ENCODE assay signal across 8 mouse cellular contexts in the genomic region with DNA sequence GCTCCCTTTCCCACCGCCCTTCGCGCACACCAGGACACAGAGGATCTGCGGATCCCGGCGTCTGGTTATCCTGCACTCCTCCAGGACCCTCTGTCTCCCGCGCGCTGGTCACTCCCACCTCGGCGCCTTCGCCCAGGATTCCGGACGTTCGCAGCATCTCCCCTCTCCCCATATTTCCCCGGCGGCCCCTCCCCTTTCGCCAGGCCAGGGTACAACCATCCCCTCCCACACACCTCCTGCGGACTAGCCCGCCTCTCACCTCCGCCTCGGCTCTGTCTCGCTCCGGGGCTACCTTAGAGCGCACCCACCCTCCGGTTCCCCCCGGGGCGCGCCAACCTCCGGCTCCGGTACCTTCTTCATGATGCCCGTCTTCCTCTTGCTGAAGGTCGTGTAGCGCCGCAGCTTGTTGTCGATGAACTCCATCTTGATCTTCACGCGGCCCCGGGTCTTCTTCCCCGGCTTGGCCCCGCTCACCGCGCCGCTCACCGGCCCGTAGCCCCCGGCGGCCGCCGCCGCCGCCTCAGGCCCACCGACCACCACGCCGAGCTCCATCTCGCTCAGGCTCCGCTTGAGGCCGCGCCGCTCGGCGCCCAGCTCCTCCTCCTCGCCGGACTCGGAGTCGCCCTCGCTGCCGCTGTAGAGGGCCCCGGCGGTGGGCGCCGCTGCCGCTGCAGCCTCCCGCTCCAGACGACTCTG. TPM values are rescaled to one million over a fixed set of nuclear protein-coding genes. Genes with fewer than 3 reads are reported as not detected.
DNase-seq lines count a peak whose midpoint lies in the region; ATAC-seq lines count a peak whose summit lies in the region.

No protein-coding gene starts in this region.

- ATAC-seq in embryonic facial prominence, embryonic 12.5 days (ENCODE audit: insufficient number of reproducible peaks, insufficient read depth, low FRiP score, low TSS enrichment), result no peak
- ATAC-seq in hindbrain, embryonic 12.5 days (ENCODE audit: low FRiP score), result peak; percentile 5
- 0 out of 2 replicates have a peak, but pooled peaks have one; percentile 5 for ATAC-seq in liver, embryonic 11.5 days (replicated peaks; ENCODE audit: low FRiP score)
- no peak for ATAC-seq in neural tube, embryonic 11.5 days (ENCODE audit: insufficient read depth, low FRiP score, low TSS enrichment)

- no peaks in the 10 kb centered on the region for H3K27me3 ChIP-seq in embryonic facial prominence, embryonic 12.5 days
- H3K27me3 ChIP-seq in hindbrain, embryonic 12.5 days, result no peaks in the 10 kb centered on the region
- H3K27me3 ChIP-seq in liver, embryonic 11.5 days (replicated peaks; ENCODE audit: control insufficient read depth, insufficient read depth, low read length), result no peaks in the 10 kb centered on the region
- no peaks in the 10 kb centered on the region for H3K27me3 ChIP-seq in neural tube, embryonic 11.5 days (ENCODE audit: control insufficient read depth, insufficient read depth, low read length)

- H3K4me3 ChIP-seq in embryonic facial prominence, embryonic 12.5 days, result peak overlapping the region; percentile 94
- H3K4me3 ChIP-seq in hindbrain, embryonic 12.5 days, result peak overlapping the region; percentile 99
- peak overlapping the region; percentile 90 for H3K4me3 ChIP-seq in liver, embryonic 11.5 days (ENCODE audit: low read depth, low read length)
- H3K4me3 ChIP-seq in neural tube, embryonic 11.5 days (ENCODE audit: low read depth, low read length), result peak overlapping the region; percentile 96

- H3K27ac ChIP-seq in embryonic facial prominence, embryonic 12.5 days, result peak overlapping the region; percentile 95
- peak overlapping the region; percentile 96 for H3K27ac ChIP-seq in hindbrain, embryonic 12.5 days
- H3K27ac ChIP-seq in liver, embryonic 11.5 days (ENCODE audit: low read depth, low read length), result peak overlapping the region; percentile 88
- peak overlapping the region; percentile 86 for H3K27ac ChIP-seq in neural tube, embryonic 11.5 days (ENCODE audit: low read depth, low read length)

- H3K4me1 ChIP-seq in embryonic facial prominence, embryonic 12.5 days, result peaks cover 33% of the 10 kb centered on the region
- peaks cover 37% of the 10 kb centered on the region for H3K4me1 ChIP-seq in hindbrain, embryonic 12.5 days
- H3K4me1 ChIP-seq in liver, embryonic 11.5 days (replicated peaks; ENCODE audit: control insufficient read depth, insufficient read depth, low read length), result peaks cover 32% of the 10 kb centered on the region
- H3K4me1 ChIP-seq in neural tube, embryonic 11.5 days (ENCODE audit: control insufficient read depth, insufficient read depth, low read length), result peaks cover 22% of the 10 kb centered on the region

- WGBS in embryonic facial prominence, embryonic 12.5 days, result under 1% methylated on average over 74 of the region's 75 CpGs
- WGBS in hindbrain, embryonic 12.5 days, result under 1% methylated on average over 70 of the region's 75 CpGs
- under 1% methylated on average over 73 of the region's 75 CpGs for WGBS in liver, embryonic 11.5 days
- 0% methylated on average over 75 of the region's 75 CpGs for WGBS in neural tube, embryonic 11.5 days

- H3K9ac ChIP-seq in embryonic facial prominence, embryonic 12.5 days, result peak overlapping the region; percentile 100
- peak overlapping the region; percentile 99 for H3K9ac ChIP-seq in hindbrain, embryonic 12.5 days
- H3K9ac ChIP-seq in liver, embryonic 11.5 days (ENCODE audit: low read depth, low read length), result peak overlapping the region; percentile 93
- peak overlapping the region; percentile 96 for H3K9ac ChIP-seq in neural tube, embryonic 11.5 days (ENCODE audit: low read length)

- H3K4me2 ChIP-seq in embryonic facial prominence, embryonic 12.5 days (replicated peaks), result peak overlapping the region; percentile 69
- H3K4me2 ChIP-seq in hindbrain, embryonic 12.5 days (replicated peaks), result peak overlapping the region; percentile 88
- peak overlapping the region; percentile 97 for H3K4me2 ChIP-seq in liver, embryonic 11.5 days
- H3K4me2 ChIP-seq in neural tube, embryonic 11.5 days (ENCODE audit: low read depth), result peak overlapping the region; percentile 89

- intact Hi-C loops in heart, postnatal 25 days (cut with DNase I), result loop anchor here (5.0 kb wide), 2 partner anchors 152 to 173 kb away; partner anchors contain the start of genes Ppp2r5d and Zfp318

- DNase-seq in heart, adult 11 months, result peak; percentile 97
- DNase-seq in heart, postnatal 25 days (ENCODE audit: low spot score), result no peak
- DNase-seq in ZHBTc4 (ENCODE audit: low read depth, low spot score), result peak; percentile 50
- DNase-seq in liver, embryonic 11.5 days (ENCODE audit: low spot score), result peak; percentile 54
- peak; percentile 63 for DNase-seq in neural tube, embryonic 11.5 days (ENCODE audit: low spot score)
- DNase-seq in thymus, postnatal 25 days, result peak; percentile 61

- H3K9me3 ChIP-seq in embryonic facial prominence, embryonic 12.5 days, result no peaks in the 10 kb centered on the region
- no peaks in the 10 kb centered on the region for H3K9me3 ChIP-seq in hindbrain, embryonic 12.5 days (replicated peaks)
- H3K9me3 ChIP-seq in liver, embryonic 11.5 days (ENCODE audit: control insufficient read depth, low read length), result no peaks in the 10 kb centered on the region
- no peaks in the 10 kb centered on the region for H3K9me3 ChIP-seq in neural tube, embryonic 11.5 days (ENCODE audit: control insufficient read depth, low read length)

- H3K36me3 ChIP-seq in embryonic facial prominence, embryonic 12.5 days, result peaks cover 24% of the 10 kb centered on the region
- peaks cover 19% of the 10 kb centered on the region for H3K36me3 ChIP-seq in hindbrain, embryonic 12.5 days
- H3K36me3 ChIP-seq in liver, embryonic 11.5 days (ENCODE audit: control insufficient read depth, insufficient read depth, low read length), result peaks cover 14% of the 10 kb centered on the region
- H3K36me3 ChIP-seq in neural tube, embryonic 11.5 days (ENCODE audit: control insufficient read depth, insufficient read depth, low read length), result no peaks in the 10 kb centered on the region; the same call in none of the 2 replicates

RNA-seq across cellular contexts. Expression of gene Srf, which starts 0.8 kb away (rescaled TPM):
- 10 to 100 TPM; 98.7 to 99.3 TPM for total RNA-seq in heart, postnatal 25 days (2021)
- polyA plus RNA-seq in embryonic facial prominence, embryonic 12.5 days (2016; fragmentation: Nextera tagmentation; extraction: Ambion mirVana), result 10.5 and 12.0 TPM in 2 replicates
- polyA plus RNA-seq in hindbrain, embryonic 12.5 days (2016; fragmentation: Nextera tagmentation; extraction: Ambion mirVana), result 5.9 and 8.1 TPM in 2 replicates
- polyA plus RNA-seq in liver, embryonic 11.5 days (2014; fragmentation: Nextera tagmentation; extraction: Ambion mirVana), result 5.6 and 9.2 TPM in 2 replicates
- polyA plus RNA-seq in neural tube, embryonic 11.5 days (2014; fragmentation: Nextera tagmentation; extraction: Ambion mirVana), result 5.9 and 7.7 TPM in 2 replicates

RNA-seq across cellular contexts. Expression of gene Cul9, which starts 8.9 kb away (rescaled TPM):
- total RNA-seq in heart, postnatal 25 days (2021), result 10 to 100 TPM; 19.4 to 19.5 TPM
- polyA plus RNA-seq in embryonic facial prominence, embryonic 12.5 days (2016; fragmentation: Nextera tagmentation; extraction: Ambion mirVana), result 12.4 and 13.4 TPM in 2 replicates
- polyA plus RNA-seq in hindbrain, embryonic 12.5 days (2016; fragmentation: Nextera tagmentation; extraction: Ambion mirVana), result 14.1 and 14.9 TPM in 2 replicates
- 1.1 and 1.2 TPM in 2 replicates for polyA plus RNA-seq in liver, embryonic 11.5 days (2014; fragmentation: Nextera tagmentation; extraction: Ambion mirVana)
- 4.4 and 5.4 TPM in 2 replicates for polyA plus RNA-seq in neural tube, embryonic 11.5 days (2014; fragmentation: Nextera tagmentation; extraction: Ambion mirVana)

RNA-seq across cellular contexts. Expression of gene Dnph1, which starts 58.6 kb away (rescaled TPM):
- 1 to 10 TPM; 1.1 to 2.4 TPM for total RNA-seq in heart, postnatal 25 days (2021)
- polyA plus RNA-seq in embryonic facial prominence, embryonic 12.5 days (2016; fragmentation: Nextera tagmentation; extraction: Ambion mirVana), result 58.2 and 63.4 TPM in 2 replicates
- 35.3 and 35.5 TPM in 2 replicates for polyA plus RNA-seq in hindbrain, embryonic 12.5 days (2016; fragmentation: Nextera tagmentation; extraction: Ambion mirVana)
- 63.6 and 65.0 TPM in 2 replicates for polyA plus RNA-seq in liver, embryonic 11.5 days (2014; fragmentation: Nextera tagmentation; extraction: Ambion mirVana)
- 55.3 and 64.9 TPM in 2 replicates for polyA plus RNA-seq in neural tube, embryonic 11.5 days (2014; fragmentation: Nextera tagmentation; extraction: Ambion mirVana)

Comparison
In these comparisons a context has a peak if more than half of its experiments do, and no peak if none do; other contexts are left out.
1. ATAC-seq: peak in hindbrain, embryonic 12.5 days (single experiment) and liver, embryonic 11.5 days (single experiment); none in embryonic facial prominence, embryonic 12.5 days (single experiment) and neural tube, embryonic 11.5 days (single experiment).
2. Peak in every context shown above with its lines, with median percentiles within 50 percentile points of each other: H3K27ac ChIP-seq, H3K4me2 ChIP-seq, H3K4me3 ChIP-seq and H3K9ac ChIP-seq.